Mouse (Mus musculus): Measurements from ENCODE around the gene Dtx3l. TPM values are rescaled to one million over a fixed set of nuclear protein-coding genes. Genes with fewer than 3 reads are reported as not detected.
"Not testable (repeated sequence)": the region's sequence is repeated elsewhere in the genome, so short reads cannot be mapped to it uniquely, and the experiment has no call there.

Gene Dtx3l
- total RNA-seq, 1 experiment from 2014 or later, result 56.1 TPM

DNA sequence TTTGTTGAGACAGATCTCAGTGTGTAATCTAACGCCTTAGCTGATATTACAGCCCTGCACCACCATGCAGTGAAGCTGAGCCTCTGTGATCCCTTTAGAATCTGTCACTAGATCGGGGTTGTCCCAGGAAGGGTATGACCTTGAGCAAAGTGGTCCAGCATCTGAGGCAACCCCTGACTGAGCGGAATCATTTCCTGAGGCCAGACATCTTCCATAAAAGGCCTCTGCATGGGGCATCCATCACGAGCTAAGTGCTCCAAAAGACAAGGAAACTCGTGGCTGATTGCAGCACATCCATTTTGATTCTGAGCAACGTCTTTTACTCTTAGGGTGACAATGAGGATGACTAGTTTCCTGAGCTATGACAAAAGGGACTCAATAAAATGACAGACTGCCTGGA lies 44.0 kb downstream of the Dtx3l start:
- no peak for ATAC-seq (ENCODE audit: extremely low read depth, insufficient number of reproducible peaks, low FRiP score, poor library complexity, severe bottlenecking)

DNA sequence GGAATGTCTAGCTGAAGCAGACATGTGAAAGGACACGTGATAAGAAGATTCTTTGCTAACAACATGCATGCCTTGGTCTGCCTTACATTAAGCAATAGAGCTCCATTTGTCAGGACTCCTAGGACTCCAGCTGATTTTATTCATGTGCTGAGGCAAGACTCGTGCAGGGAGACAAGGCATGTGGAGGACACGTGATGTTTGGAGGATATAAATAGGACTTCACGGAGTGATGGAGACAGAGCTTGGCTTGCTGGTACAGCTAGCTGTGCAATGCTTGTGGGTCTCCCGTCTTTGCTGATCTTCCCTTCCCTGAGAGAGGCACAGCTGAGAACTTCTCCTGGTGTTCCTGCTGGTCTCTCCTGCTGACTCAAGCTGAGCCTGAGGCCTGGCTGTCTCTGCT lies 47.3 kb downstream of the Dtx3l start:
- ATAC-seq (ENCODE audit: extremely low read depth, insufficient number of reproducible peaks, low FRiP score, poor library complexity, severe bottlenecking), result not testable (repeated sequence)

DNA sequence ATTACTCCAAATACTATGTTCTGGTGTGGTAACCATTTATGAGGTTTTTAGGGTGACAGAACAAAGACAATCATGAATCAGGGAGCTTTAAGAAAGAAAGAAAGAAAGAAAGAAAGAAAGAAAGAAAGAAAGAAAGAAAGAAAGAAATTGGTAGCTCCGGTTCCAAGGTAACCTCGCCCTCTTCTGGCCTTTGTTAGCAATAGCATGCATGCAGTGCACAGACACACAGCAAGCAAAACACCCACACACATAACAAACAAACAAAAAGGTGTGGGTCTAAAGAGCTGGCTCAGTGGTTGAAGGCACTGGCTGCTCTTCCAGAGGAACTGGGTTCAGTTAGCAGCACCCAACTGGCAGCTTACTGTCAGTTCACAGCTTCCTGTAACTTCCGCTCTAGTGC lies 48.3 kb downstream of the Dtx3l start:
- ATAC-seq (ENCODE audit: extremely low read depth, insufficient number of reproducible peaks, low FRiP score, poor library complexity, severe bottlenecking), result peak; percentile 51

DNA sequence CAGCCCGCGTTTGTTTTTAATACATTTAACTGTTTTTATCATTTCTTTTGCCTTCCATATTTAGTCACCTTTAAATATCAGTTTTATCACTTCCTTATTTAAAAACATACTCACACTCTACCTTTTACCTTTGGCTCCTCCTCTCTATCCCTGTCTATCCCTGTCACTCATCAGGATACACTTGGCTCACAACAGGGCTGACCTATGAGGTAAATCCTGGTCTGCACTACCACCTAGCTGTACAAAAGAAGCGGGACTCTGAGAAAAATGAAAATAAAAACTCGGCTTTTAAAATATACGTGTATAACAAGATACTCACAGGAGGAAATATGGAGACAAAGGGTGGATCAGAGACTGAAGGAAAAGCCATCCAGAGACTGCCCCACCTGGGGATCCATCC lies 50.0 kb downstream of the Dtx3l start:
- no peak for ATAC-seq (ENCODE audit: extremely low read depth, insufficient number of reproducible peaks, low FRiP score, poor library complexity, severe bottlenecking)

DNA sequence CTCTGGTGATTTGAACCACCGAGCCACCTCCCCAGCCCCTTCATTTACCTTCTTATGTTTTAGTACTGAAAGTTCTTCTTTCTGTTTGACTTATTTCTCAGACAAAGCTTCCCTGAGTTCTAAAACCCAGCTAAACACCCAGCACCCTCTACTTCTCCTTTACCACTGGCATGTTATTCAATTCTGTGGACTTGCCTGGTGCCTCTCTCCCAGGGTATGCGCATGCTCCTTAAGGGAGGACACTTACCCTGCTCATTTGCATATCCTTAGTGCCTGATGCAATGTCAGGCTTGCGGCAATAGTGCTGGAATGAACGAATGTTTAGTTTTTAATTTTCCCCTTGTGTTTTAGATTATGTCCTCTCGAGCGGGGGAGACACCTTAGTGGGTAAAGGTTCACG lies 50.8 kb downstream of the Dtx3l start:
- ATAC-seq (ENCODE audit: extremely low read depth, insufficient number of reproducible peaks, low FRiP score, poor library complexity, severe bottlenecking), result no peak

Other genes with a start within 250 kb of the Dtx3l start
- gene Dirc2, start 169.8 kb downstream of the Dtx3l start, total RNA-seq (2017), result 4.4 and 10.4 TPM in 2 replicates
- 17.3 and 24.3 TPM in 2 replicates for gene Hspbap1, start 168.8 kb downstream of the Dtx3l start, total RNA-seq (2017)
- gene Parp14, start 67.6 kb downstream of the Dtx3l start, total RNA-seq (2017), result 87.9 and 94.6 TPM in 2 replicates
- 99.3 and 100 TPM in 2 replicates for gene Parp9, start 681 bp downstream of the Dtx3l start, total RNA-seq (2017)
- 49.1 and 50.2 TPM in 2 replicates for gene Kpna1, start 39.6 kb upstream of the Dtx3l start, total RNA-seq (2017)
- 23.2 and 24.2 TPM in 2 replicates for gene Wdr5b, start 102.0 kb upstream of the Dtx3l start, total RNA-seq (2017)
- gene Fam162a, start 132.4 kb upstream of the Dtx3l start, total RNA-seq (2017), result 23.6 and 25.7 TPM in 2 replicates
- gene Ccdc58, start 132.5 kb upstream of the Dtx3l start, total RNA-seq (2017), result 39.2 and 51.9 TPM in 2 replicates
- gene Csta1, start 192.1 kb upstream of the Dtx3l start, total RNA-seq (2017), result 1.2 and 1.3 TPM in 2 replicates
- 247 and 256 TPM in 2 replicates for gene Stfa2l1, start 217.7 kb upstream of the Dtx3l start, total RNA-seq (2017)
- 190 and 204 TPM in 2 replicates for gene Gm5483, start 245.1 kb upstream of the Dtx3l start, total RNA-seq (2017)

All from neutrophil, adult 5-6 weeks (primary cell).